Mouse (Mus musculus): ENCODE results near the gene Tnik.
A peak's percentile ranks its signal among the peaks of the same experiment; 100 is the strongest.

The Tnik gene

GRCm38 (mm10) chr3:28491085-28492041 lies 228.3 kb downstream of the Tnik start:
- DNase-seq = peak; percentile 43 to 57

GRCm38 (mm10) chr3:28496806-28497502 lies 233.9 kb downstream of the Tnik start:
- DNase-seq = no peak

- no peak for DNase-seq
Observed at GRCm38 (mm10) chr3:28497503-28497857, 234.5 kb downstream of the Tnik start.

GRCm38 (mm10) chr3:28502697-28503096 lies 239.7 kb downstream of the Tnik start:
- DNase-seq = no peak

- DNase-seq = peak in 1 of 2 experiments; percentile 31
Observed at GRCm38 (mm10) chr3:28509337-28509935, 246.4 kb downstream of the Tnik start.

GRCm38 (mm10) chr3:28523004-28523482 lies 260.0 kb downstream of the Tnik start:
- DNase-seq = peak in 1 of 2 experiments; percentile 30

- DNase-seq = no peak
Observed at GRCm38 (mm10) chr3:28523541-28524165, 260.6 kb downstream of the Tnik start.

- DNase-seq = no peak
Observed at GRCm38 (mm10) chr3:28524562-28524961, 261.5 kb downstream of the Tnik start.

GRCm38 (mm10) chr3:28526671-28527070 lies 263.7 kb downstream of the Tnik start:
- no peak for DNase-seq

- no peak for DNase-seq
Observed at GRCm38 (mm10) chr3:28527231-28527630, 264.2 kb downstream of the Tnik start.

GRCm38 (mm10) chr3:28529548-28529947 lies 266.5 kb downstream of the Tnik start:
- DNase-seq = no peak

- no peak for DNase-seq
Observed at GRCm38 (mm10) chr3:28531294-28531956, 268.4 kb downstream of the Tnik start.

GRCm38 (mm10) chr3:28532666-28533065 lies 269.7 kb downstream of the Tnik start:
- DNase-seq = no peak

- DNase-seq = no peak
Observed at GRCm38 (mm10) chr3:28540121-28540520, 277.1 kb downstream of the Tnik start.

- DNase-seq = no peak
Observed at GRCm38 (mm10) chr3:28542941-28543340, 279.9 kb downstream of the Tnik start.

- peak; percentile 45 to 58 for DNase-seq
Observed at GRCm38 (mm10) chr3:28543380-28543984, 280.5 kb downstream of the Tnik start.

- no peak for DNase-seq
Observed at GRCm38 (mm10) chr3:28544345-28544869, 281.4 kb downstream of the Tnik start.

- no peak for DNase-seq
Observed at GRCm38 (mm10) chr3:28547965-28548730, 285.1 kb downstream of the Tnik start.

GRCm38 (mm10) chr3:28549391-28549790 lies 286.4 kb downstream of the Tnik start:
- DNase-seq = no peak

GRCm38 (mm10) chr3:28550497-28551093 lies 287.6 kb downstream of the Tnik start:
- DNase-seq = peak; percentile 81 to 83
